Comparison of ENCODE assay signal across 8 mouse cellular contexts in genomic region chr12:55078706-55079105, GRCm38 (mm10). TPM values are rescaled to one million over a fixed set of nuclear protein-coding genes. Genes with fewer than 3 reads are reported as not detected.
DNase-seq lines count a peak whose midpoint lies in the region; ATAC-seq and TF ChIP-seq lines count a peak whose summit lies in the region.
"Not testable (repeated sequence)": the region's sequence is repeated elsewhere in the genome, so short reads cannot be mapped to it uniquely, and the experiment has no call there.

No protein-coding gene starts in this region.

- peak overlapping the region; percentile 60; the same call in 1 of the 2 replicates for H3K4me2 ChIP-seq in embryonic facial prominence, embryonic 14.5 days (ENCODE audit: low read depth, low read length)
- H3K4me2 ChIP-seq in heart, postnatal 0 days (ENCODE audit: low read depth, low read length); kidney, postnatal 0 days (ENCODE audit: low read length); midbrain, postnatal 0 days (ENCODE audit: low read depth, low read length, poor library complexity, severe bottlenecking): not testable (repeated sequence)
- peak overlapping the region; percentile 48 for H3K4me2 ChIP-seq in liver, embryonic 16.5 days (ENCODE audit: low read depth, low read length)

- not testable (repeated sequence) for H3K27ac ChIP-seq in embryonic facial prominence, embryonic 14.5 days (replicated peaks; ENCODE audit: low read depth, low read length); heart, postnatal 0 days (ENCODE audit: low read depth); kidney, postnatal 0 days; liver, embryonic 16.5 days (ENCODE audit: low read length); midbrain, postnatal 0 days (ENCODE audit: low read depth, low read length)

- not testable (repeated sequence) for H3K9me3 ChIP-seq in embryonic facial prominence, embryonic 14.5 days (ENCODE audit: control insufficient read depth, low read length); heart, postnatal 0 days (replicated peaks; ENCODE audit: control insufficient read depth, low read length); kidney, postnatal 0 days (replicated peaks; ENCODE audit: low read length); liver, embryonic 16.5 days (replicated peaks; ENCODE audit: control insufficient read depth, low read length); midbrain, postnatal 0 days (ENCODE audit: low read length)

- in situ Hi-C loops in Patski (cut with MboI; ENCODE audit: low pct_unique_long_range_greater_than_20kb), result not testable (repeated sequence)

- not testable (repeated sequence) for ATAC-seq in Patski; embryonic facial prominence, embryonic 14.5 days (ENCODE audit: low read depth); heart, postnatal 0 days (ENCODE audit: insufficient read depth, low read depth); kidney, postnatal 0 days (replicated peaks; ENCODE audit: low FRiP score, low read depth); liver, embryonic 16.5 days (ENCODE audit: low read depth); midbrain, postnatal 0 days (ENCODE audit: low FRiP score)

- DNase-seq in 416B (ENCODE audit: low read depth), result peak; percentile 53
- not testable (repeated sequence) for DNase-seq in Patski (ENCODE audit: low read depth, low spot score); embryonic facial prominence, embryonic 14.5 days (ENCODE audit: low spot score); heart, postnatal 0 days (ENCODE audit: low spot score)
- DNase-seq in kidney, postnatal 0 days (ENCODE audit: low spot score), result peak; percentile 47
- DNase-seq in midbrain, postnatal 0 days (ENCODE audit: low spot score), result peak; percentile 3
- DNase-seq in testis, postnatal 10 days (ENCODE audit: low spot score), result peak; percentile 14

- 0 out of 2 replicates have a peak overlapping the region, but pooled peaks have one; percentile 37 for H3K9ac ChIP-seq in embryonic facial prominence, embryonic 14.5 days (ENCODE audit: low read depth, low read length)
- H3K9ac ChIP-seq in heart, postnatal 0 days (replicated peaks; ENCODE audit: low read depth, low read length); kidney, postnatal 0 days (ENCODE audit: low read depth, low read length); liver, embryonic 16.5 days (ENCODE audit: low read depth, low read length); midbrain, postnatal 0 days (replicated peaks; ENCODE audit: low read length, poor library complexity, severe bottlenecking): not testable (repeated sequence)

- H3K4me3 ChIP-seq in embryonic facial prominence, embryonic 14.5 days (ENCODE audit: low read depth, low read length); heart, postnatal 0 days (ENCODE audit: low read depth, low read length); kidney, postnatal 0 days (replicated peaks; ENCODE audit: low read depth, low read length); midbrain, postnatal 0 days (ENCODE audit: low read depth, low read length): not testable (repeated sequence)
- H3K4me3 ChIP-seq in liver, embryonic 16.5 days (ENCODE audit: low read depth, low read length), result peak overlapping the region; percentile 36; the same call in 1 of the 2 replicates

- not testable (repeated sequence) for H3K4me1 ChIP-seq in embryonic facial prominence, embryonic 14.5 days (ENCODE audit: control insufficient read depth, insufficient read depth, low read length); heart, postnatal 0 days (ENCODE audit: control insufficient read depth, insufficient read depth); kidney, postnatal 0 days (replicated peaks; ENCODE audit: insufficient read depth, low read length); liver, embryonic 16.5 days (ENCODE audit: control insufficient read depth, low read depth, low read length); midbrain, postnatal 0 days (ENCODE audit: insufficient read depth, low read length)

- not testable (repeated sequence) for H3K27me3 ChIP-seq in Patski; embryonic facial prominence, embryonic 14.5 days (replicated peaks; ENCODE audit: control insufficient read depth, insufficient read depth, low read length); heart, postnatal 0 days (ENCODE audit: control insufficient read depth, insufficient read depth, low read length); kidney, postnatal 0 days (ENCODE audit: insufficient read depth, low read length); liver, embryonic 16.5 days (ENCODE audit: control insufficient read depth, insufficient read depth, low read depth, low read length); midbrain, postnatal 0 days (ENCODE audit: insufficient read depth, low read length)

- CTCF ChIA-PET in Patski (lab: Charles Lee), result not testable (repeated sequence)

- TF ChIP-seq CTCF in Patski (IDR thresholded peaks at IDR 0.05), result peak; percentile 44
- peak; percentile 32 for TF ChIP-seq CTCF in heart, postnatal 0 days (IDR thresholded peaks at IDR 0.05; ENCODE audit: low read depth)
- TF ChIP-seq CTCF in kidney, postnatal 0 days (IDR thresholded peaks at IDR 0.05; ENCODE audit: low read depth), result peak; percentile 51
- TF ChIP-seq CTCF in midbrain, postnatal 0 days (IDR thresholded peaks at IDR 0.05), result peak; percentile 61

- H3K36me3 ChIP-seq in embryonic facial prominence, embryonic 14.5 days (ENCODE audit: control insufficient read depth, insufficient read depth, low read length); heart, postnatal 0 days (replicated peaks; ENCODE audit: control insufficient read depth, insufficient read depth, low read length); kidney, postnatal 0 days (ENCODE audit: insufficient read depth, low read length); liver, embryonic 16.5 days (ENCODE audit: control insufficient read depth, insufficient read depth); midbrain, postnatal 0 days (ENCODE audit: insufficient read depth, low read length): not testable (repeated sequence)

- POLR2A ChIA-PET in Patski (lab: Charles Lee), result not testable (repeated sequence)

- TF ChIP-seq EP300 in heart, postnatal 0 days (IDR thresholded peaks at IDR 0.05; ENCODE audit: low read depth), result not testable (repeated sequence)

- WGBS in embryonic facial prominence, embryonic 14.5 days, result 28% methylated on average over 2 of the region's 2 CpGs
- WGBS in heart, postnatal 0 days, result 34% methylated on average over 2 of the region's 2 CpGs
- WGBS in kidney, postnatal 0 days, result 34% methylated on average over 2 of the region's 2 CpGs
- 29% methylated on average over 2 of the region's 2 CpGs for WGBS in liver, embryonic 16.5 days (ENCODE audit: insufficient replicate concordance)
- WGBS in midbrain, postnatal 0 days, result 47% methylated on average over 2 of the region's 2 CpGs

RNA-seq across cellular contexts. Expression of gene 2700097O09Rik, which starts 1.2 kb away (rescaled TPM):
- 14.3 TPM for polyA plus RNA-seq in Patski (2021)
- 25.1 and 28.2 TPM in 2 replicates for polyA plus RNA-seq in embryonic facial prominence, embryonic 14.5 days (2014; fragmentation: Nextera tagmentation; extraction: Ambion mirVana)
- 5.6 and 19.1 TPM in 2 replicates for total RNA-seq in heart, postnatal 0 days (2014; rRNA removed; ENCODE audit: low replicate concordance)
- polyA plus RNA-seq in heart, postnatal 0 days (2015; fragmentation: Nextera tagmentation; extraction: Ambion mirVana), result 15.3 and 18.0 TPM in 2 replicates
- 19.9 and 21.0 TPM in 2 replicates for polyA plus RNA-seq in kidney, postnatal 0 days (2015; fragmentation: Nextera tagmentation; extraction: Ambion mirVana)
- 35.6 and 36.5 TPM in 2 replicates for polyA plus RNA-seq in liver, embryonic 16.5 days (2015; fragmentation: Nextera tagmentation; extraction: Ambion mirVana)
- 10.9 and 12.4 TPM in 2 replicates for total RNA-seq in midbrain, postnatal 0 days (2014; rRNA removed)
- polyA plus RNA-seq in midbrain, postnatal 0 days (2015; fragmentation: Nextera tagmentation; extraction: Ambion mirVana), result 16.6 and 18.5 TPM in 2 replicates

RNA-seq across cellular contexts. Expression of gene Srp54a, which starts 1.4 kb away (rescaled TPM):
- polyA plus RNA-seq in Patski (2021), result 93.6 TPM
- 194 and 212 TPM in 2 replicates for polyA plus RNA-seq in embryonic facial prominence, embryonic 14.5 days (2014; fragmentation: Nextera tagmentation; extraction: Ambion mirVana)
- 50.7 and 51.4 TPM in 2 replicates for total RNA-seq in heart, postnatal 0 days (2014; rRNA removed; ENCODE audit: low replicate concordance)
- polyA plus RNA-seq in heart, postnatal 0 days (2015; fragmentation: Nextera tagmentation; extraction: Ambion mirVana), result 134 and 142 TPM in 2 replicates
- 137 and 157 TPM in 2 replicates for polyA plus RNA-seq in kidney, postnatal 0 days (2015; fragmentation: Nextera tagmentation; extraction: Ambion mirVana)
- polyA plus RNA-seq in liver, embryonic 16.5 days (2015; fragmentation: Nextera tagmentation; extraction: Ambion mirVana), result 72.2 and 72.5 TPM in 2 replicates
- 65.2 and 77.6 TPM in 2 replicates for total RNA-seq in midbrain, postnatal 0 days (2014; rRNA removed)
- 198 and 202 TPM in 2 replicates for polyA plus RNA-seq in midbrain, postnatal 0 days (2015; fragmentation: Nextera tagmentation; extraction: Ambion mirVana)

RNA-seq across cellular contexts. Expression of gene Fam177a, which starts 45.6 kb away (rescaled TPM):
- 12.3 TPM for polyA plus RNA-seq in Patski (2021)
- 24.0 and 24.7 TPM in 2 replicates for polyA plus RNA-seq in embryonic facial prominence, embryonic 14.5 days (2014; fragmentation: Nextera tagmentation; extraction: Ambion mirVana)
- 9.2 and 13.1 TPM in 2 replicates for total RNA-seq in heart, postnatal 0 days (2014; rRNA removed; ENCODE audit: low replicate concordance)
- 22.2 and 22.5 TPM in 2 replicates for polyA plus RNA-seq in heart, postnatal 0 days (2015; fragmentation: Nextera tagmentation; extraction: Ambion mirVana)
- polyA plus RNA-seq in kidney, postnatal 0 days (2015; fragmentation: Nextera tagmentation; extraction: Ambion mirVana), result 17.1 and 20.5 TPM in 2 replicates
- polyA plus RNA-seq in liver, embryonic 16.5 days (2015; fragmentation: Nextera tagmentation; extraction: Ambion mirVana), result 6.8 and 7.9 TPM in 2 replicates
- total RNA-seq in midbrain, postnatal 0 days (2014; rRNA removed), result 49.7 and 51.8 TPM in 2 replicates
- 84.6 and 92.6 TPM in 2 replicates for polyA plus RNA-seq in midbrain, postnatal 0 days (2015; fragmentation: Nextera tagmentation; extraction: Ambion mirVana)
